Mouse (Mus musculus) macrophage (primary cell): Measurements from ENCODE around the gene Baiap2. TPM values are rescaled to one million over a fixed set of nuclear protein-coding genes. Genes with fewer than 3 reads are reported as not detected.

Experiments used
- H3K27ac ChIP-seq: fragments of 350-480 bp; formaldehyde crosslinking; 2 replicates; pipeline ENCODE4 v1.9.0; 2021
- H3K36me3 ChIP-seq: fragments of 350-480 bp; formaldehyde crosslinking; 2 replicates; pipeline ENCODE4 v1.9.0; 2021; ENCODE audit errors: inconsistent target
- H3K4me3 ChIP-seq: fragments of 350-480 bp; formaldehyde crosslinking; 2 replicates; pipeline ENCODE4 v1.9.0; 2021; ENCODE audit errors: inconsistent target
- H3K79me2 ChIP-seq: fragments of 350-480 bp; formaldehyde crosslinking; 2 replicates; pipeline ENCODE4 v1.9.0; 2021; ENCODE audit errors: inconsistent target
- WGBS: methylation state at CpG from one replicate; pipeline ENCODE4 v1.1.7; 2026; ENCODE audit warnings: inconsistent platforms; ENCODE audit not compliant: missing documents; 5-methylcytosine and 5-hydroxymethylcytosine counted together
- polyA plus RNA-seq: library from polyadenylated mRNA; stranded (reverse); fragments of 250-400 nt; gene quantifications from 3 replicates; pipeline ENCODE4 v1.2.4, GENCODE M21; 2018; ENCODE audit warnings: inconsistent platforms

The Baiap2 gene
- polyA plus RNA-seq, 1 experiment from 2014 or later = 20.6 TPM

- H3K4me3 ChIP-seq = peak overlapping the region; percentile 96
- H3K27ac ChIP-seq = peak overlapping the region; percentile 71
- H3K36me3 ChIP-seq = peaks cover 27% of the 10 kb centered on the region
- under 1% methylated on average over 26 of the region's 26 CpGs for WGBS
- peaks cover 19% of the 10 kb centered on the region for H3K79me2 ChIP-seq
These were observed 28.6 kb upstream of the Baiap2 start for GRCm38 (mm10) chr11:119913935-119914314.

- Histone ChIP-seq H3K79me2 (peaks cover 19% of the 10 kb centered on the region), H3K4me3 (peak overlapping the region; percentile 96), H3K27ac (peak overlapping the region; percentile 71), H3K36me3 (peaks cover 31% of the 10 kb centered on the region)
- 7% methylated on average over 4 of the region's 4 CpGs for WGBS
These were observed 28.2 kb upstream of the Baiap2 start for GRCm38 (mm10) chr11:119914381-119914780.

DNA sequence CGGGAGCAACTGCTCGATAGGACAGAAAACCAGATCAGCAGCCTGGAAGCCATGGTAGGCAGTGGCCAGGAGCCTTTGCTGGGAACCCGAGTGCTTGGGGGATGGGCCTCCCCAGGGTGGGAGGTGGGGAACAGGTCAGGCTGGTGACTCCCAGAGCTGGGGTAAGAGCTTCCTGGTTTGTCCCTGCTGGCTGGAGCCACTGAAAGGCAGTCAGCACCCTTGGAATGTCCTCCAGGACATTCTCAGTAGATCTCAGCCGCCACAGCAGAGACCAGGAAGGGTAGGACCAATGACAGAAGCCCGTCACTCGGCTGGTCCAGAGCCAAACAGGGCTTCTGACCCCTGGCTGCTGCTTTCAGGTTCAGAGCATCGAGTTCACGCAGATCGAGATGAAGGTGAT is 26.9 kb upstream of the Baiap2 start:
- peak overlapping the region; percentile 71 for H3K27ac ChIP-seq
- H3K36me3 ChIP-seq = peaks cover 31% of the 10 kb centered on the region
- H3K4me3 ChIP-seq = 0 out of 2 replicates have a peak overlapping the region, but pooled peaks have one; percentile 96
- WGBS = 77% methylated on average over 9 of the region's 9 CpGs
- peaks cover 19% of the 10 kb centered on the region for H3K79me2 ChIP-seq

- no peak overlapping the region for H3K4me3 ChIP-seq
- H3K79me2 ChIP-seq = peaks cover 19% of the 10 kb centered on the region
- WGBS = 65% methylated on average over 15 of the region's 15 CpGs
- H3K27ac ChIP-seq = peak overlapping the region; percentile 71
- peaks cover 31% of the 10 kb centered on the region for H3K36me3 ChIP-seq
These were observed 26.3 kb upstream of the Baiap2 start for GRCm38 (mm10) chr11:119916102-119916790.

- no peak overlapping the region for H3K4me3 ChIP-seq
- peaks cover 31% of the 10 kb centered on the region for H3K36me3 ChIP-seq
- 90% methylated on average over 18 of the region's 21 CpGs for WGBS
- H3K27ac ChIP-seq = peak overlapping the region; percentile 27
- H3K79me2 ChIP-seq = peaks cover 19% of the 10 kb centered on the region
These were observed 25.6 kb upstream of the Baiap2 start for GRCm38 (mm10) chr11:119916834-119917469.

DNA sequence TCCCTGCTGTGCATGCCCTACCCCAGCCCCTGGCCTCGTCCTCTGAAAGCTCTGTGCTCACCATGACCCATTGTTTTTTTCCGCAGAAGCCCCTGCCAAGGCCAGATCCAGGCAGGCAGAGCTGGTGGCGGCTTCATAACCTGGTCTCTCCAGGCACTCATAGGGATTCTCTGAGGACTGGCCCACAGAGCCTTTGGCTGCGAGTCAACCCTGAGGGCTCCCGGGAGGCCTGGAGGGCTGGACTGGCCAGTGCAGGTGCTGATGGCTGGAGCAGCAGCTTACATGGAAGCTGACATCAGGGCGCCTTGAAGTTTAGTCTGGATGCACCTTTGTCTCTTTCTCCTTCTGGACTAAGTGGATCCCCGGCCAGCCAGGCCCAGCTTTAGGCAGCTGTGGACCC is 24.0 kb upstream of the Baiap2 start:
- H3K4me3 ChIP-seq = no peak overlapping the region
- H3K36me3 ChIP-seq = peaks cover 31% of the 10 kb centered on the region
- peaks cover 19% of the 10 kb centered on the region for H3K79me2 ChIP-seq
- WGBS = 95% methylated on average over 7 of the region's 7 CpGs
- no peak overlapping the region for H3K27ac ChIP-seq

DNA sequence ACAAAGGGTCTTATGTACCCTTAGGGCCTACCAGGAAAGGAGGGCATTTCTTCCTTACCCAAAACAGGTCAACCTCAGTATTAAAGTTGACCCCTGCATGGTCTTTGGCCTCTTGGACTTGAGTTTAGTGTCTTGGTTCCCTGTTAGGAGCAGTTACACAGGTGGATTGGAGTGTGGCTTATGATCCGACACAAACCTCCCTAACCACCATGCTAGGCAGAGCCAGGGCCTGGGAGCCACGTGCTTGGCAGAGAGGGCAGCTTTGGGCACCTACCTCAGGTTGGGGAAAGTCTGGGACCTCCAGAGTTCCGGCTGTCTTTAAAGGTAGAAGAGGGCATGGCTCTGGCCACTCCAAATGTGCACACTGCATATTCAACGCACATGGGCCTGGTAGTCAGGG is 23.1 kb upstream of the Baiap2 start:
- peaks cover 31% of the 10 kb centered on the region for H3K36me3 ChIP-seq
- H3K79me2 ChIP-seq = peaks cover 14% of the 10 kb centered on the region
- H3K27ac ChIP-seq = no peak overlapping the region
- WGBS = 100% methylated on average over 4 of the region's 4 CpGs
- no peak overlapping the region for H3K4me3 ChIP-seq

DNA sequence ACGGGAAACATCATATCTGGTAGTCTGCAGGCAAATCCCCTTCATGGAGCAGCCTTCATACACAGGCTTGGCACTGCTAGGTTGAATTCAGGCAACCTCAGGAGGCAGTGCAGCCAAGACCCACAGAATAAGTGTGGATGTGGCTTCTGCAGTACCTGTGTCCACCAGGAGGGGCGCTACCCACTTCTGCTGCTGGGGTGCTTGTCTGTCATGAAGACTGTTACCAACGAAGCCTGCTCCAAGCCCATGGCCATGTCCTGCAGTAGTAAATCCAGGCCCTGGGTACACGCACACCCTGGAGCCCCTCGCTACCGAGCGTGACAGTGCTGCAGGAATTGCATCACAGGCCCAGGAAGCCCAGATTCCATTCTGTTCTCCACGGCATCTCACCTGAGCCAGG is 22.7 kb upstream of the Baiap2 start:
- Histone ChIP-seq H3K27ac (no peak overlapping the region), H3K79me2 (peaks cover 9% of the 10 kb centered on the region), H3K4me3 (no peak overlapping the region), H3K36me3 (peaks cover 31% of the 10 kb centered on the region)
- WGBS = 71% methylated on average over 8 of the region's 8 CpGs

- Histone ChIP-seq H3K4me3 (no peak overlapping the region), H3K27ac (no peak overlapping the region), H3K36me3 (peaks cover 31% of the 10 kb centered on the region), H3K79me2 (peaks cover 1% of the 10 kb centered on the region; the same call in 1 of the 2 replicates)
- 93% methylated on average over 5 of the region's 5 CpGs for WGBS
These were observed 21.9 kb upstream of the Baiap2 start for GRCm38 (mm10) chr11:119920668-119921067.

DNA sequence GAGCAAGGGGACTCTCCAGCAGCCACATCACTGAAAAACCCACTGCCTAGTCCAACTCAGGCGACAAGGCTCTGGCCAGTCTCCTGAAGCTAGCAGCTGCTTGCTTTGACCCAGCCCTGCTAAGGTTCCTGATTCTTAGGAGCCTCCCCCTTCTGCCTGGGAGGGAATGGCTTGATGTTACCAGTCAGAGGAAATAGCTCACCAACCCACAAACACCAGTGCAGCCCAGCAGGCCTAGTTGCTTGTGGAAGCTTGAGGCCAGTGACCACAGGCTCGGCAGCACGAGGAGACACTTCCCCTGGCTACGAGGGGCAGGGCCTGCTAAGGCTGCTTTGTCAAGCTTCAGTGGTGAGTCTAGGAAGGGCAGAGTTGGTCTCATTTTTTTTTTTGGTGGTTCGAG is 17.4 kb upstream of the Baiap2 start:
- Histone ChIP-seq H3K79me2 (no peaks in the 10 kb centered on the region), H3K36me3 (no peaks in the 10 kb centered on the region), H3K4me3 (no peak overlapping the region), H3K27ac (peak overlapping the region; percentile 92)
- WGBS = 0% methylated on average over 5 of the region's 5 CpGs

DNA sequence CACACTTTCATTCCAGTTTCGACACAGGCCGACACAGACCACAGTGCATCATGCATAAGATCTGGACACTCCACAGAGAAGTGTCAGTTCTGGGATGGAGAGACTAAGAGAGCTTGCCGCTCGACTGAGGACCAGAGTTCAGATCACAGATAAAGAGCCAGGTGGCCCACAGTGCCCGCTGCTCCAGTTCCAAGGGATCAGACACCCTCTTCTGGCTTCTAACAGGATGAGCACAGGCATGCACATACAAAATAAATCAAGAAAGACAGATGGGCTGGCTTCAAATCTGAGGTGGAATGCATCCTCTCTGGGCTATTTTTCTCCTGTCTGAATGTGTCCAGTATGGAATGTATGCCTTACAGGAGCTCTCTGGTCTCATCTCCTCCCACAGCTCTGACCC is 15.8 kb upstream of the Baiap2 start:
- Histone ChIP-seq H3K79me2 (no peaks in the 10 kb centered on the region), H3K4me3 (no peak overlapping the region), H3K36me3 (no peaks in the 10 kb centered on the region), H3K27ac (peak overlapping the region; percentile 92)
- WGBS = 90% methylated on average over 5 of the region's 5 CpGs

- H3K27ac ChIP-seq = peak overlapping the region; percentile 92
- no peaks in the 10 kb centered on the region for H3K36me3 ChIP-seq
- H3K4me3 ChIP-seq = no peak overlapping the region
- 2% methylated on average over 16 of the region's 16 CpGs for WGBS
- H3K79me2 ChIP-seq = no peaks in the 10 kb centered on the region
These were observed 14.4 kb upstream of the Baiap2 start for GRCm38 (mm10) chr11:119928023-119928681.

GRCm38 (mm10) chr11:119929603-119930265 is 12.8 kb upstream of the Baiap2 start:
- 46% methylated on average over 4 of the region's 6 CpGs for WGBS
- H3K36me3 ChIP-seq = no peaks in the 10 kb centered on the region
- peak overlapping the region; percentile 92 for H3K27ac ChIP-seq
- H3K4me3 ChIP-seq = no peak overlapping the region
- no peaks in the 10 kb centered on the region for H3K79me2 ChIP-seq

DNA sequence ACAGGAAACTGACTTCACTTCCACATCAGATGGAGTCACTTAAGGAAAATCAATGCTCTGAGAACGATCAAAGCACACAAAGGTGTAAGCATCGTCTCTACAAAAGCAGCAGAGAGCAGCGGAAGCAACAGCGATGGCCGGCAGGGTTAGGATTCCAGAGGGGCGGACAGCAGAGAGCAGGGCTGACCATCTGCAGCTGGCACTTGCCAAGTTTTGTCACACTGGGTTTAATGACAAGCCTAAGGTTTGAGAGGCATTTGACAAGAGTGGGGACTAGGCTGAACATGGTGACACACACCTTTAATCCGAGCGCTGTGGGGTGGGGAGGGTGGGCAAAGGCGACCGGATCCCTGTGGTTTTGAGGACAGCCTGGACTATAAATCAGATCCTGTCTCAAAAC is 10.8 kb upstream of the Baiap2 start:
- no peak overlapping the region for H3K4me3 ChIP-seq
- peak overlapping the region; percentile 47 for H3K27ac ChIP-seq
- WGBS = 51% methylated on average over 10 of the region's 10 CpGs
- H3K36me3 ChIP-seq = no peaks in the 10 kb centered on the region
- H3K79me2 ChIP-seq = no peaks in the 10 kb centered on the region
